Mouse (Mus musculus) testis, adult 2 months (tissue): ENCODE data around the gene Rp2. TPM values are rescaled to one million over a fixed set of nuclear protein-coding genes. Genes with fewer than 3 reads are reported as not detected.

ENCODE experiments used
- H3K27ac ChIP-seq: fragments of 200-500 bp; 2 replicates; pipeline ENCODE4 v1.5.1; 2012; ENCODE audit warnings: low read depth, low read length; ENCODE audit not compliant: control insufficient read depth, insufficient read depth
- H3K27me3 ChIP-seq: fragments of 200-500 bp; 2 replicates; pipeline ENCODE4 v1.6.1; 2012; ENCODE audit warnings: mild to moderate bottlenecking, low read length, moderate library complexity; ENCODE audit not compliant: control insufficient read depth, insufficient read depth
- H3K36me3 ChIP-seq: fragments of 200-500 bp; 2 replicates; pipeline ENCODE4 v1.6.1; 2012; ENCODE audit warnings: mild to moderate bottlenecking, low read length; ENCODE audit not compliant: control insufficient read depth, insufficient read depth
- H3K4me1 ChIP-seq: fragments of 200-500 bp; 2 replicates; pipeline ENCODE4 v1.6.1; 2012; ENCODE audit warnings: low read length; ENCODE audit not compliant: control insufficient read depth, insufficient read depth
- H3K4me3 ChIP-seq: fragments of 200-500 bp; 2 replicates; pipeline ENCODE4 v1.5.1; 2012; ENCODE audit warnings: low read depth, mild to moderate bottlenecking, low read length, moderate library complexity, mixed read lengths; ENCODE audit not compliant: control insufficient read depth
- CTCF ChIP-seq: fragments of 200-500 bp; IDR thresholded peaks from 2 replicates; pipeline ENCODE4 v1.5.1; 2012; ENCODE audit warnings: low read depth, mild to moderate bottlenecking, inconsistent platforms, low read length, moderate library complexity; ENCODE audit not compliant: control insufficient read depth, insufficient read depth, insufficient replicate concordance
- POLR2A ChIP-seq: fragments of 200-500 bp; IDR thresholded peaks from 2 replicates; pipeline ENCODE4 v1.6.1; 2012; ENCODE audit warnings: low read depth, mild to moderate bottlenecking, inconsistent platforms, low read length, moderate library complexity; ENCODE audit not compliant: control insufficient read depth
- polyA plus RNA-seq: library from polyadenylated mRNA; depleted of rRNA; stranded (reverse); fragments of >200 nt; gene quantifications from 2 replicates; pipeline ENCODE4 v1.2.3, GENCODE M21; 2012; rRNA removed

The Rp2 gene
- polyA plus RNA-seq, 1 experiment: 31.5 TPM

DNA sequence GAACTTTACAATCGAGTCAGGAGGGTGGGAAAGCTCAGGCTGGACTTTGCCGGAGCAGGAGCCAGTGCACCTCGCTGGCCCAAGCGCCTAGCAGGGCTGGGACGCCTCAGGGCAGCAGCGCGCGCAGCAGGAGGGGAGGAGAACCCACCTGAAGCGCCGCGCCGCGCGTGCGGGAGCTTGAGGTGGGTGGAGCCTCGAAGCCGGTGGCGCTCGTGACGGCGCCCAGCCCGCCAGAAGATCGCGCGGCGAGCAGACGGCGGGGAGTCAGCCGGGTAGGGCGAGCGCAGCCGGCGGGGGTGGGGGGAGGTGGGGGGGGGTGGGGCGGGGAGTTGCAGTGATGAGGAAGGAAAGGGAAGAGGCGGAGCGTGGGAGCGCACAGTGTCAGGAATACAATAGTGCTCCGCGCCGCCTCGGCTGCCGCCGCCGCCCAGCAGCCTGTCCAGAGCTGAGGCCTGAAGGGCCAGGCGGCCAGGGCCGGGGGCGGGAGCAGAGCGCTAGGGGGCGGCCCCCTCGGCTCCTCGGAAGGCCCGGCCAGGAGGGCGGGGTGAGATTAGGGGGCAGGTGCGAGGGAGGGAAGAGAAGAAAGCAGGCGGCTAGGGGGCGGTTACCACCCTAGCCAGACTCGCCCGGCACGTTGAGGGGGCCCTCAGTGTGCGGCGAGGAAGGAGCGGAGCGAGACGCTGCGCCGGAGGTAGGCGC, 61.0 kb downstream of the Rp2 start, which contains the start of gene Jade3:
Jade3 (plus strand) TSS at position 549 of the 699 bp plus-strand sequence.
- peak; percentile 66 for TF ChIP-seq POLR2A
- no peak for TF ChIP-seq CTCF
- no peaks in the 10 kb centered on the region for H3K36me3 ChIP-seq
- H3K27ac ChIP-seq: peak within 1 kb of the TSS; percentile 94
- H3K27me3 ChIP-seq: no peaks in the 10 kb centered on the region
- H3K4me3 ChIP-seq: peak within 1 kb of the TSS; percentile 94
- no peaks in the 10 kb centered on the region; the same call in 1 of the 2 replicates for H3K4me1 ChIP-seq

DNA sequence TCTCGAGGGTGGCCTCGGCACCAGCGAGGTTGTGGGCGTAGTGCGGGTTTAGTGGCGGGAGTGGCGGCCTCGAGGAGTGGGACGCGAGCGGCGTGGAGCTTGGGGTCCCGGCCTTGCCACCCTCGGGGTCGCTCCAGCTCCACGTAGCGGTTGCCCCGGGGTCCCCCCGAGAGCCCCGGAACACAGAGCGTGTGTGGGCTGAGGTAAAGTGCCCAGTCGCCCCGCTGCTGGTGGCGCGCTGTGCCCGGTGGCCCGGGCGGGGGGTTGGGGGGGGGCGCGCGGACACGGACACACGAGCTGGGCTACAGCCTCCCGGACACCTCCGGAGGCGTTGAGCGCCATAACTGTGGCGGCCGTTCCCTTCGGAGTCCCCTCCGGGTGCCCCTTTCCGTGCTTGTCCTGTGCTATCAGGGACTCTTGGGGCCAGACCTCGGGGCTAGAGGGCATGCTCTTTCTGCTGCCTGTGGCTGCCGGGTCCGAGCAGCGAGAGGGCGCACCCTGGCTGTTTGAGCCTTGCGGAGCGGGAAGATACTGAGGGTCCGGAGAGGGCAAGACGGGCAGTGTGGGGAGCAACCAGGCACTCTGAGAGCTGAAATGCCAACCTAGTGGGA, 61.7 kb downstream of the Rp2 start:
- no peaks in the 10 kb centered on the region for H3K27me3 ChIP-seq
- H3K36me3 ChIP-seq: no peaks in the 10 kb centered on the region
- no peaks in the 10 kb centered on the region; the same call in 1 of the 2 replicates for H3K4me1 ChIP-seq
- peak overlapping the region; percentile 94 for H3K4me3 ChIP-seq
- TF ChIP-seq CTCF: no peak
- TF ChIP-seq POLR2A: no peak
- peak overlapping the region; percentile 94 for H3K27ac ChIP-seq

Other genes starting within 250 kb of the Rp2 start
- gene Slc9a7, start 72.7 kb upstream of the Rp2 start, polyA plus RNA-seq: 0.29 and 0.52 TPM in 2 replicates
- 2.7 and 4.0 TPM in 2 replicates for gene Jade3, start 61.2 kb downstream of the Rp2 start, polyA plus RNA-seq
- gene Rgn, start 185.3 kb downstream of the Rp2 start, polyA plus RNA-seq: 0.06 and 0.36 TPM in 2 replicates